22 mouse cellular contexts compared by ENCODE assay signal in the genomic region with DNA sequence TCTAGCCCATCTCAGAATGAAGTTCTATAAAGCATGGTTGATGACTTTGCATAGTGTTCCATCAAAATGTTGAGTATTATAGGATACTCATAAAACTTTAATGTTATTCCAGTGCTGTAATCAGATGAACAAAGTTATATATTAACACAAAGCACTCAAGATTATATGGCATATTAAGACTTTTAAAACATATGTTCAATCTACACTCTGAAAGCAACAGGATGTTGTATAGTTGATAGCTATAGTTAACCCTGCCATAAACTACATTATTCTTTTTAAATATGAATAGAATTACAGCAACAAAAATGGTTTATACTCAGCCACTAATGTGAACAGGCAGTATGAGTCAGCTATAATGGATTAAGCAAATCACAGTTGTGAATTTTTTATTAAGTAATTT.
DNase-seq lines count a peak whose midpoint lies in the region; ATAC-seq and TF ChIP-seq lines count a peak whose summit lies in the region.
"Had no signal": no experiment of that assay in that cellular context is flagged by ENCODE, and none has a peak within 500 bp of the region (broad histone marks: within the 10 kb centered on the region; RNA-seq: fewer than 3 reads in every experiment).

No protein-coding gene starts in this region.

- no peak for TF ChIP-seq CTCF in kidney, postnatal 0 days (IDR thresholded peaks at IDR 0.05; ENCODE audit: low read depth)
- TF ChIP-seq CTCF in kidney, adult 2 months (conservative IDR thresholded peaks at IDR 0.05; ENCODE audit: insufficient read depth, insufficient read length, low read depth, low read length): no peak

- H3K4me3 ChIP-seq in kidney, embryonic 15.5 days (replicated peaks): no peak overlapping the region
- no peak overlapping the region for H3K4me3 ChIP-seq in kidney, postnatal 0 days (replicated peaks; ENCODE audit: low read depth, low read length)
- H3K4me3 ChIP-seq in kidney, adult 2 months (ENCODE audit: insufficient read depth, low read depth, low read length): no peak overlapping the region
- no peak overlapping the region for H3K4me3 ChIP-seq in intestine, embryonic 16.5 days (ENCODE audit: low read length)
- H3K4me3 ChIP-seq: embryonic facial prominence, embryonic 13.5 days; embryonic facial prominence, embryonic 15.5 days; erythroblast, embryonic 14.5 days; forebrain, embryonic 10.5 days; forebrain, embryonic 12.5 days had no signal

- no peak for TF ChIP-seq POLR2A in kidney, adult 2 months (IDR thresholded peaks at IDR 0.05; ENCODE audit: low read depth, low read length)

- no peak overlapping the region for H3K9ac ChIP-seq in kidney, embryonic 15.5 days
- H3K9ac ChIP-seq in kidney, postnatal 0 days (ENCODE audit: low read depth, low read length): no peak overlapping the region
- H3K9ac ChIP-seq in intestine, embryonic 16.5 days (ENCODE audit: low read depth, low read length): no peak overlapping the region
- H3K9ac ChIP-seq: embryonic facial prominence, embryonic 13.5 days; embryonic facial prominence, embryonic 15.5 days; forebrain, embryonic 12.5 days had no signal

- no peaks in the 10 kb centered on the region for H3K9me3 ChIP-seq in kidney, embryonic 15.5 days (replicated peaks)
- H3K9me3 ChIP-seq in kidney, postnatal 0 days (replicated peaks; ENCODE audit: low read length): no peaks in the 10 kb centered on the region
- H3K9me3 ChIP-seq in intestine, embryonic 16.5 days (ENCODE audit: control insufficient read depth, low read length): no peaks in the 10 kb centered on the region
- H3K9me3 ChIP-seq: embryonic facial prominence, embryonic 13.5 days; embryonic facial prominence, embryonic 15.5 days; forebrain, embryonic 10.5 days; forebrain, embryonic 12.5 days had no signal

- H3K36me3 ChIP-seq in kidney, embryonic 15.5 days: no peaks in the 10 kb centered on the region
- H3K36me3 ChIP-seq in kidney, postnatal 0 days (ENCODE audit: insufficient read depth, low read length): no peaks in the 10 kb centered on the region
- no peaks in the 10 kb centered on the region for H3K36me3 ChIP-seq in kidney, adult 2 months (ENCODE audit: control insufficient read depth, insufficient read depth, low read length)
- H3K36me3 ChIP-seq in intestine, embryonic 16.5 days (ENCODE audit: control insufficient read depth, insufficient read depth, low read length): no peaks in the 10 kb centered on the region
- H3K36me3 ChIP-seq: embryonic facial prominence, embryonic 13.5 days; embryonic facial prominence, embryonic 15.5 days; forebrain, embryonic 10.5 days; forebrain, embryonic 12.5 days had no signal

- no peak overlapping the region for H3K4me2 ChIP-seq in kidney, embryonic 15.5 days
- H3K4me2 ChIP-seq in kidney, postnatal 0 days (ENCODE audit: low read length): no peak overlapping the region
- no peak overlapping the region for H3K4me2 ChIP-seq in intestine, embryonic 16.5 days (ENCODE audit: low read depth, low read length)
- H3K4me2 ChIP-seq: embryonic facial prominence, embryonic 13.5 days; embryonic facial prominence, embryonic 15.5 days; forebrain, embryonic 12.5 days had no signal

- no peaks in the 10 kb centered on the region for H3K27me3 ChIP-seq in kidney, embryonic 15.5 days
- no peaks in the 10 kb centered on the region for H3K27me3 ChIP-seq in kidney, postnatal 0 days (ENCODE audit: insufficient read depth, low read length)
- H3K27me3 ChIP-seq in kidney, adult 2 months (replicated peaks; ENCODE audit: control insufficient read depth, insufficient read depth, low read length): no peaks in the 10 kb centered on the region
- no peaks in the 10 kb centered on the region for H3K27me3 ChIP-seq in intestine, embryonic 16.5 days (replicated peaks; ENCODE audit: control insufficient read depth, insufficient read depth, low read length)
- H3K27me3 ChIP-seq: embryonic facial prominence, embryonic 13.5 days; embryonic facial prominence, embryonic 15.5 days; forebrain, embryonic 12.5 days had no signal

- no peak for DNase-seq in kidney, postnatal 10 days
- DNase-seq in kidney, postnatal 0 days (ENCODE audit: low spot score): peak; percentile 38
- DNase-seq in kidney, adult 2 months: no peak
- DNase-seq: adrenal gland, adult 2 months; adrenal gland, postnatal 10 days; adrenal gland, postnatal 25 days; cerebellum, adult 11 months; cerebellum, adult 18-20 months; cerebellum, adult 8-10 months; cerebellum, adult 9-11 months; cerebellum, postnatal 14 days; cerebellum, postnatal 36 days; embryo, embryonic 11 days had no signal

- H3K4me1 ChIP-seq in kidney, embryonic 15.5 days: no peaks in the 10 kb centered on the region
- no peaks in the 10 kb centered on the region for H3K4me1 ChIP-seq in kidney, postnatal 0 days (replicated peaks; ENCODE audit: insufficient read depth, low read length)
- H3K4me1 ChIP-seq in kidney, adult 2 months (ENCODE audit: control insufficient read depth, insufficient read depth, low read length): no peaks in the 10 kb centered on the region
- no peaks in the 10 kb centered on the region for H3K4me1 ChIP-seq in intestine, embryonic 16.5 days (ENCODE audit: control insufficient read depth, insufficient read depth, low read length)
- H3K4me1 ChIP-seq: embryonic facial prominence, embryonic 13.5 days; embryonic facial prominence, embryonic 15.5 days; forebrain, embryonic 10.5 days; forebrain, embryonic 12.5 days had no signal

- H3K27ac ChIP-seq in kidney, embryonic 15.5 days: no peak overlapping the region
- H3K27ac ChIP-seq in kidney, postnatal 0 days: no peak overlapping the region
- no peak overlapping the region for H3K27ac ChIP-seq in kidney, adult 2 months (ENCODE audit: insufficient read depth, low read depth, low read length)
- no peak overlapping the region for H3K27ac ChIP-seq in intestine, embryonic 16.5 days (ENCODE audit: low read length)
- H3K27ac ChIP-seq: embryonic facial prominence, embryonic 13.5 days; embryonic facial prominence, embryonic 15.5 days; forebrain, embryonic 10.5 days; forebrain, embryonic 12.5 days had no signal

- peak; percentile 52; the same call in 1 of the 2 replicates for ATAC-seq in kidney, embryonic 15.5 days (replicated peaks; ENCODE audit: low FRiP score)
- ATAC-seq in kidney, postnatal 0 days (replicated peaks; ENCODE audit: low FRiP score, low read depth): no peak
- no peak for ATAC-seq in intestine, embryonic 16.5 days
- ATAC-seq: forebrain, embryonic 14.5 days; forebrain, embryonic 16.5 days had no signal
